Mouse (Mus musculus) adrenal gland (tissue): ENCODE data around the gene Fam240b.

Source experiments
- intact Hi-C: fragments of 180-260 bp; cut with DNase I; formaldehyde crosslinking; loops from one replicate; pipeline ENCODE4 v1.15.1; 2025

Fam240b gene

GRCm38 (mm10) chr13:64443263-64443894, 54.2 kb downstream of the Fam240b start:
- intact Hi-C loops = loop anchor here (5.0 to 10.0 kb wide), 3 partner anchors 461 to 869 kb away; partner anchors contain the start of gene Cntnap3

DNA sequence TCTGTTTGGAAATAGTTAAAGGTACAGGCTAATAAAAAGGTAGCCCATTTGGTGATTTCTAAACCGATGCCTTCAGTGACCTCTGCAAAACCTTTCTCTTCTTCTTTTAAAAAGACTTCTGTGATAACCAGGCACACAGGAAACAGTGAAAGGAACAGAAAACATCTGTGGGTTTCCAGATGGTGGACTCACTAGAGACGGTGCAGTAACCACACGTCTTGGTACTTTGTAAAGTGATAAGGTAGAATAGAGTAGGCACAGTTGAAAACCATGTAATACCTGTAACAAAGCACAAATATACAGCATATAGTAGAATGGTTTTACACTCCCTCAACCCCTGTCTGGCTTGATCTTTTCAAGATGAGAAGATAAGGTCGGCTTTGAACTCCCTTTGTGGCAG, 57.0 kb downstream of the Fam240b start:
- intact Hi-C loops = loop anchor here (5.0 to 10.0 kb wide), 3 partner anchors 464 to 872 kb away; partner anchors contain the start of gene Cntnap3

GRCm38 (mm10) chr13:64439471-64439870, 58.1 kb downstream of the Fam240b start:
- intact Hi-C loops = loop anchor here (2.0 to 10.0 kb wide), 3 partner anchors 125 to 665 kb away; no protein-coding TSS in a partner anchor

DNA sequence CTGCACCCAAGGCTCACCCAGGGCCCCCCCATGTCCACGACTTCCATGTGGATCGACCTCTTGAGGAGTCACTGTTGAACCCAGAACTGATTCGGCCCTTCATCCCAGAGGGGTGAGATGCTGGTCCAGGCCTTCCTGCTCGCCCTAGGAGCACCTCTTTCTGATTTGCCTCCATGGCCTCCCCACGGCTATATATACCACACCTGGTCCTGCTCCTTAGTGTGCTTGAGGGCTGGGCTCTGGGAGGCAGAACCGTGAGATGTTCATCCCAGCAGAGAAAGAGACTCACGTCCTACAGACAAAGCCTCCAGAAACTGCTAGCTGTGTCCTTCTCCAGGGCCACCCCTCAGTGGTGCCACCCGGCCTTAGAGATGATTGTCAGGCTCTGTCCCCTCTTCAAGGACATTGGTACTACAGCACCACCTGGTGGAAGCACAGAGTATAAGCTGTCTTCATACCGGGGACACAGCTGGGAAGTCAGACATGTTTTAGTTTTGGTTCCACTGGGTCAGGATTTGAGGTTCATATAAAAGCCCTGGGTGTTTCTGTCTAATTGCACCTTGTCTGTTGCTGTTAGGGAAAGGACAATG, 58.6 kb downstream of the Fam240b start:
- intact Hi-C loops = loop anchor here (2.0 to 10.0 kb wide), 3 partner anchors 124 to 666 kb away; no protein-coding TSS in a partner anchor

DNA sequence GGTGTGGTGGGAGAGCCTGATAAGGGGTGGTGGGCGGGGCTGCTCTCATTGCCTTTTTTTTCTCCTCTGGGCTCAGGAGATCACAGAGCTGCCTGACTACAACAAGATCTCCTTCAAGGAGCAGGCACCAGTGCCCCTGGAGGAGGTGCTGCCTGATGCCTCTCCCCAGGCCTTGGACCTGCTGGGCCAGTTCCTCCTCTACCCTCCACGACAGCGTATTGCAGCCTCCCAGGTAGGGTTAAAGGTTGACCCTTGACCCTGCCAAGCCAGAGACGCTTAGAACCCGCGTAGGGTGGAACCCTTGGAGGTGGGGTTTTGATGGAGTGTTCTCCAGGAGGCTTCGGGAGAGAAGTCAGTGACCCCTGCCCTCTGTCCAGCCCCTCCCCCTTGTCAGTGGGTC, 59.8 kb downstream of the Fam240b start:
- intact Hi-C loops = loop anchor here (2.0 to 10.0 kb wide), 3 partner anchors 123 to 667 kb away; no protein-coding TSS in a partner anchor

DNA sequence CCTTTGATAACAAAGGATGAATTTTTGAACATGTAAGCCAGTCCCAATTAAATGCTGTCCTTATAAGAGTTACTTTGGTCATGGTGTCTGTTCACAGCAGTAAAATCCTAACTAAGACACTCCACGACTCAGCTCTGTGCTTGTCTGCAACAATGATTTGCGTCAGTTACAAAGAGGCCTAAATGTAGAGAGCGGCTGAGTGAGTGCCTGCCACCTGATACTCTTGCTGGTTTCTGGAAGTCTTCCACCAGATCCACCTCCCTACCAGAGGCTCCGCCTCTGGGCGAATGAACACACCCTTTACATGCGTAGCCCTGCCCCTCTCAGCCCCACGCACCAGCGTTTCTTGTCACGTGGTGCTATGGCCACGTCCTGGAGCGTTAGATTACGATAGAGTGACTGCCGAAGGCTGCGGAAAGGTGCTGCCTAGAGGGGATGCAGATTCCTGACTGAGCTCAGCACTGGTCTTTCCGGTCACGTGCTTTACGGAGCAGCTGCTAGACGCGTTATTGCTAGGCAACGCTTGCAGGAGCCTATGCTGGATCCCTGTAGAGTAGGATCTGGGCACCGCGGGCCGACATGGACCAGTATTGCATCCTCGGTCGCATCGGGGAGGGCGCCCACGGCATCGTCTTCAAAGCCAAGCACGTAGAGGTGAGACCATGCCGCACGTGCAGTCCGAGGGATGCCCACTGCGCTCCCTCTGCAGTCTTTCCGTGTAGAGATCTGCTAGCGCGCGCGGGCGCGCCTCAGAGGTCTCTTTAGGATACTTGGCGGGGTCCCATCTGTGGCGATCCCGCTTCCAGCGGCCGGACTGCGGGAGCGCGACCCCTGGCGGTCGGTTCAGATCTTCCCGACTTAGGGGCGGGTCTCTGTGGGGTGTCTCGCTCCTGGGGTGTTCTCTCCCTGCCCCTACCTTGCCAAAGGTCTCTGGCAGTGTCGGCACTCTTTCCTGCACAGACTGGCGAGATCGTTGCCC, 65.3 kb downstream of the Fam240b start, which contains the start of gene Cdk20:
Gene Cdk20, plus strand, starts transcription at position 298 of the 979 bp plus-strand sequence.
- intact Hi-C loops = loop anchor here (5.0 to 10.0 kb wide), 3 partner anchors 60 to 672 kb away; partner anchors contain the start of gene Ctsl
